Mouse (Mus musculus) liver, postnatal 0 days (tissue): ENCODE results near the gene Hhat. TPM values are rescaled to one million over a fixed set of nuclear protein-coding genes. Genes with fewer than 3 reads are reported as not detected.

Experiments used
- ATAC-seq: fragments of 200-750 bp; cut with Nextera tagmentation; 2 replicates; pipeline ENCODE4 v1.8.0; 2017; ENCODE audit warnings: mild to moderate bottlenecking, moderate library complexity
- DNase-seq: peaks from one replicate; pipeline ENCODE4 v3.0.0-alpha.2; 2016
- H3K27ac ChIP-seq: fragments of 300-500 bp; sonication (generic); 2 replicates; pipeline ENCODE4 v1.5.1; 2014; ENCODE audit warnings: antibody characterized with exemption, moderate library complexity, mild to moderate bottlenecking, low read depth
- H3K27me3 ChIP-seq: fragments of 300-500 bp; sonication (generic); 2 replicates; pipeline ENCODE4 v1.6.1; 2014; ENCODE audit warnings: low read length, control low read depth, mixed read lengths; ENCODE audit not compliant: insufficient read depth
- H3K36me3 ChIP-seq: fragments of 300-500 bp; sonication (generic); replicated peaks from 2 replicates; pipeline ENCODE4 v1.6.1; 2014; ENCODE audit warnings: mild to moderate bottlenecking, control low read depth, low read length, moderate library complexity, mixed read lengths; ENCODE audit not compliant: insufficient read depth
- H3K4me1 ChIP-seq: fragments of 300-500 bp; sonication (generic); 2 replicates; pipeline ENCODE4 v1.6.1; 2014; ENCODE audit warnings: antibody characterized with exemption, mild to moderate bottlenecking, control low read depth; ENCODE audit not compliant: insufficient read depth
- H3K4me2 ChIP-seq: fragments of 300-500 bp; sonication (generic); 2 replicates; pipeline ENCODE4 v1.6.1; 2014; ENCODE audit warnings: low read depth, mild to moderate bottlenecking, low read length, moderate library complexity, mixed read lengths
- H3K4me3 ChIP-seq: fragments of 300-500 bp; sonication (generic); 2 replicates; pipeline ENCODE4 v1.5.1; 2014; ENCODE audit warnings: low read depth, low read length
- H3K9ac ChIP-seq: fragments of 300-500 bp; sonication (generic); replicated peaks from 2 replicates; pipeline ENCODE4 v1.6.1; 2014; ENCODE audit warnings: mild to moderate bottlenecking, moderate library complexity
- H3K9me3 ChIP-seq: fragments of 300-500 bp; sonication (generic); 2 replicates; pipeline ENCODE4 v1.6.1; 2016; ENCODE audit warnings: mild to moderate bottlenecking, control low read depth, low read length, mixed read lengths
- CTCF ChIP-seq: sonication (generic); IDR thresholded peaks from 2 replicates; pipeline ENCODE4 v1.5.1; 2016; ENCODE audit warnings: antibody characterized with exemption, low read depth
- EP300 ChIP-seq: IDR thresholded peaks from 2 replicates; pipeline ENCODE4 v1.6.1; 2016; ENCODE audit warnings: antibody characterized with exemption, low read depth, mild to moderate bottlenecking
- WGBS: fragments of 180-500 bp; shearing (Covaris S2); extraction: QIAGEN DNeasy Blood & Tissue Kit; methylation state at CpG from one replicate; pipeline ENCODE4 v1.1.7; 2014; ENCODE audit not compliant: insufficient replicate concordance; 5-methylcytosine and 5-hydroxymethylcytosine counted together
- polyA plus RNA-seq: library from polyadenylated mRNA; unstranded; fragments of >200 nt; fragmentation: Nextera tagmentation; extraction: Ambion mirVana; gene quantifications from 2 replicates; pipeline ENCODE4 v1.2.1, GENCODE M21; 2015

The Hhat gene
- polyA plus RNA-seq, 1 experiment from 2014 or later = 1.1 TPM

GRCm38 (mm10) chr1:192557978-192558594 is 212.9 kb downstream of the Hhat start:
- WGBS = 69% methylated on average over 5 of the region's 5 CpGs
- H3K36me3 ChIP-seq = no peaks in the 10 kb centered on the region
- ATAC-seq = no peak

GRCm38 (mm10) chr1:192555516-192555915 is 215.5 kb downstream of the Hhat start:
- Histone ChIP-seq H3K27me3 (no peaks in the 10 kb centered on the region), H3K27ac (no peak overlapping the region), H3K9me3 (no peaks in the 10 kb centered on the region), H3K9ac (no peak overlapping the region), H3K36me3 (no peaks in the 10 kb centered on the region), H3K4me1 (peaks cover 3% of the 10 kb centered on the region; the same call in 1 of the 2 replicates), H3K4me3 (no peak overlapping the region), H3K4me2 (no peak overlapping the region)
- DNase-seq = no peak
- no peak for TF ChIP-seq EP300
- no peak for TF ChIP-seq CTCF
- ATAC-seq = no peak
- 54% methylated on average over 4 of the region's 4 CpGs for WGBS

More at GRCm38 (mm10) chr1:192557978-192558594, 212.9 kb downstream of the Hhat start:
- H3K9ac ChIP-seq = no peak overlapping the region
- H3K27ac ChIP-seq = no peak overlapping the region
- no peak overlapping the region for H3K4me3 ChIP-seq
- DNase-seq = no peak
- H3K27me3 ChIP-seq = no peaks in the 10 kb centered on the region
- peaks cover 3% of the 10 kb centered on the region; the same call in 1 of the 2 replicates for H3K4me1 ChIP-seq
- TF ChIP-seq CTCF = no peak
- TF ChIP-seq EP300 = no peak
- no peak overlapping the region for H3K4me2 ChIP-seq
- no peaks in the 10 kb centered on the region for H3K9me3 ChIP-seq

GRCm38 (mm10) chr1:192550561-192550960 is 220.5 kb downstream of the Hhat start:
- Histone ChIP-seq H3K4me3 (no peak overlapping the region), H3K9ac (no peak overlapping the region), H3K4me2 (no peak overlapping the region), H3K4me1 (no peaks in the 10 kb centered on the region), H3K9me3 (no peaks in the 10 kb centered on the region), H3K36me3 (no peaks in the 10 kb centered on the region), H3K27ac (no peak overlapping the region), H3K27me3 (no peaks in the 10 kb centered on the region)
- DNase-seq (no peak), ATAC-seq (no peak)
- no peak for TF ChIP-seq CTCF
- no peak for TF ChIP-seq EP300
- 74% methylated on average over 3 of the region's 3 CpGs for WGBS

GRCm38 (mm10) chr1:192546843-192547242 is 224.2 kb downstream of the Hhat start:
- Histone ChIP-seq H3K9me3 (no peaks in the 10 kb centered on the region), H3K4me2 (no peak overlapping the region), H3K27ac (no peak overlapping the region), H3K4me3 (no peak overlapping the region), H3K9ac (no peak overlapping the region), H3K27me3 (no peaks in the 10 kb centered on the region), H3K36me3 (no peaks in the 10 kb centered on the region), H3K4me1 (no peaks in the 10 kb centered on the region)
- no peak for TF ChIP-seq EP300
- TF ChIP-seq CTCF = peak; percentile 41
- 40% methylated on average over 1 of the region's 1 CpGs for WGBS
- ATAC-seq (no peak), DNase-seq (no peak)

- DNase-seq (no peak), ATAC-seq (no peak)
- WGBS = 61% methylated on average over 7 of the region's 7 CpGs
- no peak for TF ChIP-seq EP300
- no peak for TF ChIP-seq CTCF
- Histone ChIP-seq H3K4me3 (no peak overlapping the region), H3K27ac (no peak overlapping the region), H3K9me3 (no peaks in the 10 kb centered on the region), H3K4me2 (no peak overlapping the region), H3K9ac (no peak overlapping the region), H3K4me1 (no peaks in the 10 kb centered on the region), H3K27me3 (no peaks in the 10 kb centered on the region), H3K36me3 (no peaks in the 10 kb centered on the region)
Observed at GRCm38 (mm10) chr1:192544901-192545300, 226.1 kb downstream of the Hhat start.

- H3K4me2 ChIP-seq = no peak overlapping the region
- H3K27me3 ChIP-seq = no peaks in the 10 kb centered on the region
- TF ChIP-seq CTCF = no peak
- TF ChIP-seq EP300 = no peak
- no peak overlapping the region for H3K9ac ChIP-seq
- DNase-seq = peak; percentile 9
- 60% methylated on average over 9 of the region's 9 CpGs for WGBS
- H3K4me1 ChIP-seq = no peaks in the 10 kb centered on the region
- H3K9me3 ChIP-seq = no peaks in the 10 kb centered on the region
- ATAC-seq = no peak
- no peak overlapping the region for H3K4me3 ChIP-seq
- no peaks in the 10 kb centered on the region for H3K36me3 ChIP-seq
- H3K27ac ChIP-seq = no peak overlapping the region
Observed at GRCm38 (mm10) chr1:192544091-192544490, 226.9 kb downstream of the Hhat start.
